Mouse (Mus musculus) spleen, postnatal 10 days (tissue): ENCODE results near the gene Cryba2.
A peak's percentile ranks its signal among the peaks of the same experiment; 100 is the strongest.

Source experiments
- DNase-seq, 2 experiments: peaks; one replicate each; pipeline ENCODE4 v3.0.0; 2021 to 2022; ENCODE audit warnings: low spot score in 2 of 2

Cryba2 gene

DNA sequence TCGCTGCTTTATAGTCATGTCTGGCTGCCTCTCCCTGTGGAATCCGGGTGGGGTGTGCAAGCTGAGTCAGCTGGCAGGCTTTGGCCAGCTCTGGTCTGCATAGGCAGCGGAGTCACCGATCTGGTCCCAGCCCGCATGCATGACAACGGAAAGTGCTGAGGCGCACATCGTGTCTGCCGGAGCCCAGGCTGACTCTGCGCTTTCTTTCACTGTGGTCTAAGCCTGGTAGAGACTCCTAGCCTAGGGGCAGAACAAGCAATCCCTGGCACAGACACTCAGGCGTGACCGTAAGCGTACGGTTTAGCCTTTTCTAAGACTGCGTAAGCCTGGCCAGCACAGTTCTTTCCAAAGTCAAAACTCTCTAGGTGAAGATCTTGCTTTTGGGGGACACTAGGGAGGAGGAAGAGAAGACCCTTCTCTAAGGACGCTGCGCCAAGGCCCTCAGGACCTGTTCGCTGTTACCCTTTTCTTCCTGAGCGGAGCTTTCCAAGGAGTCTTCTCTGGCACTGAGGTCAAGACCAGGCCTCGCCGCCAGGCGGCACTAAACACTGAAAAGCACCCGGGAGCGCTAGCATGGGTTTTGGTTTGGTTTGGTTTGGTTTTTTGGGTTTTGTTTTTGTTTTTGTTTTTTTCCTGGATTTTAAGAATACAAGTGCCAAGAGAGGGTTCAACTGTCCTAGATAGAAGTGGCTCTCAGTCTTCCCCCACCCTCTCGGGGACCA, at the start of gene Cryba2:
Gene Cryba2, minus strand, starts transcription at position 10 of the 722 bp plus-strand sequence.
- DNase-seq: peak in 1 of 2 experiments; percentile 34

DNA sequence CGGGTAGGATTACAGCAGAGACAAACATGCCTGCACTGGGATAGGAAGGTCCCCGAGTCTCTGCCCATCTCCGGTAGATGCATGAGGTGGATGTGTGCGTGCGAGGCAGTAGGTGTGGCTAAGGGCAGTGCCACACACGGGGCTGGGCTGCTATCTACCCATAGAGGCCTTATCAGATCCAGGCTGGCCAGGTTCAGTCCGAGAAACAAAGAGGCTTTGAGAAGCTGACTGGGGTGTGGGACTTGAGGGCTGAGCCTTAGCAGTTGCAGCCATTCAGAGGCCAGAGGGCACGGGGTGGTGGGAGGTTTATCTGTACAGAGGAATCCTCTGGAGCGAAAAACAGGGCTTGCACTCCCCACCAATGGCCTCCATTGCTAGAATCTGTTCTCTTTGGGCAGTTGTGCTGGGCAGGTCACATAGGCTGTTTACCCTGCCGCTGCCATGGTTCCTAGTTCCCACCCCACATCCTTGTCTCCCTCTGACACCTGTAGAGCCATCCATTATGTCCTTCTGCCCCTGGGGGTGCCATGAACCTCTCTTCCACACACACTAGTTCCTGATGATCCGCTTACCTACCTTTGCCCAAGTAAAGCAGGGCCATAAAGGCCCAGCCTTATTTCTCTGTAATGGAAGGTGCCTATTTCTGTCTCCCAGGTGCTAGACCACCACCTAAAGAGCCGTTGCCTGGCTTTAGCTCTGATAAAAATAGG, 48.9 kb upstream of the Cryba2 start:
- DNase-seq: no peak

DNA sequence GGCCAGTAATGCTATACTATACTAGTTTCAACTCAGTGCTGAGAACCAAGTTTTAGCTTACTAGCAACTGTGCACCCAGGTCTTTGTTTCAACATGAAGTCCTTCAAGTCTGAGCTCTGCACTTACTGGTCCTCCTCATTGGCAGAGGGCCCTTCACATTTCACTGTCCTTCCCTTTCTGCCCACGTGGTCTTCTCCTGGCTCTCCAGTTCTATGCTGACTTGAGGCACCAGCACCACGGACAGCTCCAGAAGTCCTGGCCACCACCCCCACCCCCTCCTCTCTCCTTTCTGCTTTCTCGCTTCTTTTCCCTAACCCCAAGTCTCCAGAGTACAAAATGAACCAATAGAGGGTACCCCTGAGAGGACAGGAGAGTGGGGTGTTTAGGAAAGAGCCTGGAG, 46.8 kb upstream of the Cryba2 start:
- no peak for DNase-seq

DNA sequence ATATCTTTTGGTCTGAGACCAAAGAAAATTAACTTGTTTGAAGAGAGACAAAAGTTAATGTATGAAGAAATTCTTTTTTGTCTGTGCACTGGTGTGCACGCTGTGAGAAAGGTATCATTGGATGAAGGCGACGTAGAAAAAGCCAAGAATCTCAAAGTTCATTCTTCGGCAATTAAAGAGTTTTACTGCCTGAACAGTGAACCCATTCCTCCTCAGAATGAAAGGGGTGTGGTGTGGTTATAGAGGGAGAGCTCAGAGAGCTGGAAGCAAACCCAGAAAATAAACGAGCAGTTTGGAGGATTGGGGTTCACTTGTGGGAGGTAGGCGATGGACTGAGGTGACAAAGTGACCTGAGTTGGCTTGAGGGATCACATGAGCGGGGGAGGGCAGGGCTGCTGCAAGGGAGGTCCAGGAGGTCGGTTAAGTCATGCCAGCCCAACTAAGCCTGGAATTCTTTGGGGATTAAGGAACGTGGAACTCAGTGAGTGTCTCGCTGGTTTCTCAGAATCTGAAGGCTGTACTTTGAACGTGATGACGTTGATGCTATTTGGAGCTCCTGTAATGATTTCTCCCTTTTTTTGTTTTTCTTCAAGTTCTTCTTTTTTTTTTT, 43.4 kb upstream of the Cryba2 start:
- DNase-seq: no peak

DNA sequence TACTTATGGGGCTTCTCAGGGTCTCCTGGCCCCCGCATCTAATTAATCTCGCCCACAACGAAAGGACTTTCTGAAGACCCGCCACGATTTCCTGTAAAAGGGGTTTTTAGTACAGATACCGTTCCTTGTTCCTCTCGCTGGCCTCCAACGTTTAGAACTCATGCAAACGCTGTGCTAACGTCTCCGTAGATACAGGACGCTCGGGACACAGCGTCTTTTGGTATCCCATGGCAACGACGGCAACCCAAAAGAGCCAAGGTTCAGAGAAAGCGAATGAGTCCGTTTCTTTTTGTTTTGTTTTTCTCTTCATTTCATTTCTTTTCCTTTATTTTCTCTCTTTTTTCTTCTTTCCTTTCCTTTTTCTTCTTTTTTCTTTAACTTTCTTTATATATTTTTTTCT, 42.5 kb upstream of the Cryba2 start, which contains the start of gene Cfap65:
Gene Cfap65, minus strand, starts transcription at position 198 of the 400 bp plus-strand sequence.
- no peak for DNase-seq

DNA sequence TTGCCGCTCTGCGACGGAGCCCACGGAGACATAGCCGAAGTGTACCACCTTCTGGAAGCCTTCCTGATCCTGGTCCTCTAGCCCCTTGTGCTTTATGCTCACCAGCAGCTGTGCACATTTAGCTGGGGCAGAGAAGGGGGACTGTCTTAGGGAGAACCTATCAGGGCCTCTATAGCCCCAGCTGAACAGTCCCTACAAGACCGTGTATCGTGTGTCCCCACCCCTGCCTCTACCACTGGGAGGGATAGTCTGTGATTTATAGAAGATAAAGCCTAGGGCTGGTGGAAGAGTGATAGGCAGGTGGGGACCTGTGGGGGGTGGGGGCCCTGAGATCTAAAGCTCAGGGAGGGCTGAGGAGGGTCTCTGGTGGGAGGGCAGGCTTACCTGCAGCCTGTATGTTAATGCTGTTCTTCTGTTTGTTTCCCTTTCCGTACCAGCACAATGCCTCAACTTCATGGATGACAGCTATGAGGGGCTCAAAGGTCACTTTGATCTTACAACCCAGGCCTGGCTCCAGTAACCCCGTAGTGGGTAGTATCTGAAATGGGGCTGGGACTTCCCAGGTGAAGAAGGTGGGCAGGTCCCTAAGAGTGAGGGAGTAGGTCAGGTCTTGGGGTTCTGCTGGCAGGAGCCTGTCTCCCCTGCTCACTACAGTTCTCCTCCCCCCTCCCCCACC, 34.8 kb upstream of the Cryba2 start:
- no peak for DNase-seq

DNA sequence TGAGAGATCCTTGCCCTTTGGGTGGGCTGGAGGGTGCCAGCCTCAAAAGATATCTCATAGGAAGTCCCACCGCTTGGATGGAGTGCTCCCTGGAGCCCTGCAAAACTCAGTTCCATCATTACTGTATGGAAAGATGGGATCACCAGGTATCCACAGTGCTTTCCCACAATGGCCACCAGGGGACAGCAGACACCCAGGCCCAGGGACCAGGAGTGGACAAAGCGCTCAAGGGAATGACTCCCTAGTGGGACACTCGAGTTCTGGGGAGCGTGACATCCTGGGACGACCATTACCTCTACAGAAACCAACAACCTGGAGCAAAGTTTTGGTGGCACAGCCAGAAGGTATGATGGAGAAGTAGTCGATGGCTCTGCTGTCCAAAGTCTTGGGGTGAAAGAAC, 33.8 kb upstream of the Cryba2 start:
- no peak for DNase-seq

DNA sequence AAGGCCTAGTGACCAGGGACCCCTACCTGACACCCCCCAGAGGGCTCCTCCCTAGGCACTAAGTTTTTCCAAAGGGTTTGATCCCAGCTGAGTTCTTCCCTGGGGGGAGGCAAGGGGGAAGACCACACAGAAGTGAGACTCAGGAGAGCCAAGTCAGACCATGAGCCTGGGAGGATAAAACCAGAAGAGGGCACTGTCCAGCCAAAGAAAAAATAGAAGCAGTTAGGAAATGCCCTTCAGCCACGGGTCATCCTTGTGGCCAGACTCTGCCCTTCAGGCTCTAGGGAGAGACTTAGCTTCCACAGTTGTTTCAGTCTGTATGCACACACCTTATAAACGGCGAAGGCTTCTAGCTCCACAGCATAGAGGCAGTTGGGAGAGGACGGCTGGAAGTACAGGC, 31.5 kb upstream of the Cryba2 start:
- DNase-seq: no peak

DNA sequence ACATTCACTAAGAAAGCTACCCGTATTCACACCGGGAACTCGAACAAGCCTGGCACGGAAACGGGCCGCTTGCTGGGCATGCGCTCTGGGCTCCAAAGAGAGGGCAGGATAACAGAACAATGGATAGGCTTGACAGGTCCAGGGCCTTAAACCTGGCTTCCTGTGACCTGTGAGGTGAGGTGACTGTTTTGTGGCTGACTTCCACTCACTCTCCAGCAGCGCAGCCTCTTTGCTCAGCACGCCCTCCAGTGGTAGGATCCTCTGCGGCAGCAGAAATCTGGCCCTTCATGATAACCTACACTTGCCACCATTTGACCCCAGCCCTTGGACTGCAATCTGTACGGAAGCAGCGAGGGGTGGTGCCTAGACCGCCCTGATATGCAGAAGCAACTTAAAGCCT, 22.8 kb upstream of the Cryba2 start:
- DNase-seq: no peak

DNA sequence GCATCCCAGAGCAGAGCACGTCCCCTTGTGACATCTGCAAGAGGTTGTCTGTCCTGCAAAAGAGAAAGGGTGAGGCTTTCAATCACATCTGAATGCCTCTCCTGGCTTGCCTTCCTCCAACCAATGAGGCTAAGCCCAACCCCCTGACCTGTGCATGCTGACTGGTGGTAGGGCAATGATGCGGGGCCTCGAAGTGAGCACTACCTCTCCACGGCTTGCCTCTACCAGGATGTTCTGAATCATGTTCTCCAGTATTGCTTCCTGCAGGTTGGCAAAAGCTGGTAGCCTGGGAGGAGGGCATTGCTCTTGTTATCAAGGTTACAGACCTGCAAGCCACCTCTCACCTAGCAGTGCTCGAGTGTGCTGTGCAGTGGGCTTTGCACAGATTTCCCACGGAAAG, 9.2 kb upstream of the Cryba2 start:
- DNase-seq: no peak

DNA sequence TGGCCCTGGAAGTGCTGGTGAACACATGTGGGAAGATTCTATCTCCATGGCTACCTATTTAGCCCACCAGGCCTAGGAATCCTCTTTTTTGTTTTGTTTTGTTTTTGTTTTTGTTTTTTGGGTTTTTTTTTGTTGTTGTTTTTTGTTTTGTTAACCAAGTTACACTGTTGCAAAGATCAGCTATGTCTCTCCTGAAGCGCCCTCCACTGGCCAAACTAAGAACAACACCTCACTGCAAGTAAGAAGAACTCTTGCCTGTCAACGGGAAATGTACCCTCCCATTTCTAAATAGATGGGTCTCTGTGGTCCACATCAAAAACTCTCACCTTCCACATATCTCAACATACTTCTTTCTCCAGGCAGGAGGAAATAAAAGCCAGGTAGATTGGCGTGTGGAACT, 8.7 kb upstream of the Cryba2 start:
- peak in 1 of 2 experiments; percentile 63 for DNase-seq

DNA sequence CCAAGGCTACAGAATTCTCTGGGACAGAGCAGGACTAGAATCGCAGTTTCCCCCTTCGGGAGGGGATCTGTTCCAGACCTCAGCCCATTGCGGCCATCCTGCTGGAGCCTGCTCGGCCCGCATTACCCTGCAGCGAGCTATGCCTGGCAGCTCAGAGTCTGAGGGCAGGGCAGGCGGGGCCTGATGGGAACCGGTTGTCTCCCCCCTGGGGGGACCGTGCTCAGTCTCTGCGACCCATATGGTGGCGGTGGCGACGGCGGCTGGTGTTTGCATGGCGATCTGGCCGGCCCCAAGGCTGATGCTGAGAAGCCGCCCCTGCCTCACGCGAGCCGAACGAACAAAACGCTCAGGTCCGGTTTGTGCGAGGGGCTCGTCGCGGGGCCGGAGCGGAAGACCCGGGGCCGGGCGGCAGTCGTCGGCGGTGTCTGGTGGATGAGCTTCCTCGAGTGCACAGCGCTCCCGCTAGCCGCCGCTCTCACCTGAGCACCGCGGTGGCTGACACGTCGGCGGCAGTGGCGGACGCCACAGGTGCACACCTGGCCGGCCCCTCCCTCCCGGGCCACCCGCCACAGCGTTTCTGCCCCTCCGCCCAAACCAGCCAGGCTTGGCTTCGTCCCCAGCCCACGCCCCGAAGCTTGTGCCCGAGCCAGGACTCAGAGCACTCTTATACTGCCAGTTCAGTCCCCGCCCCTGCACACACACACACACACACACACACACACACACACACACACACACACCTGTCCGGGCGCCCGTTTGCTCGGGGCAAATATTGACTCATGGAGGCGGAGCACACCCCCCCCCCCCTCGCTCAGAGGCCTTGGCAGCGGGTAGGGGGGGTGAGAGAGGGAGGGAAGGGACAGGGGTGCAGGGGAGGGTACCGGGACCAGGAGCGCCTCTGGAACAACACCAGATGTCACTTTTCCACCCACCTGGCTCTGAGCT, 7.7 kb upstream of the Cryba2 start:
- no peak for DNase-seq

DNA sequence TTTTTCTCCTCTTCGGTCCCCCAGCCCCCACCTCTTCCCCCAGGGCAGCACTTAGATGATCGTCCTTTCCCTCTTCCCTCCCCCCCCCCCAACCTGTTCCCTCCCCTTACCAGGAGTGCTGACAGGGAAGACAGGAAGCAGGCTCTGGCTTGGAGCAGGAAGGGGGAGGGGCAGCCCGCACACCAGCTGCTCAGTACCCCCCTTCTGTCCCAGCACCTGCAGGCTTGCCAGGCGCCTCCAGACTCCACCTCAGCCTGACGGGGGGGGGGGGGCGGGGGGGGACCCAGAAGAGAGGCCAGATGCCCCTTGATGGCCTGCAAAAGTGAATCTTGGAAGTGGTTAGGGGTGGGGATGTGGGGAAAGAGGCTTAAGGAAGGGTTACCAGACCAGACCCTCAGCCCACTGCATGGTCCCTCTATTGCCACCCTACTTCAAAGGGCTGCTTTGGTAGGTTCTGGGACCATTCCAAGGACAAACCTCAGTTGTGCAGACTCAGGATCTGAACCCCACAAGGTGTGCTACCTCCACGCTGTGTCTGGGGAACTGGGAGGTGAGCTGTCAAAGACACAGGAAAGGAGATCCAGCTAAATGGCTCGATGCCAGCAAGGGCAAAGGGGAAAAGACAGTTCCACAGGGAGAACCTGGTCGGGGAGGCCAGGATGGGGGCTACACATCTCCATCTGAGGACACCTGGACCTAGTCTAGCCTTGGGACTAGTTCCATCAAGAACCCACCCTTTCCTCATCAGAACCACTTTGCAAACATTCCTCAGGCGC, 5.9 kb upstream of the Cryba2 start:
- DNase-seq: no peak

DNA sequence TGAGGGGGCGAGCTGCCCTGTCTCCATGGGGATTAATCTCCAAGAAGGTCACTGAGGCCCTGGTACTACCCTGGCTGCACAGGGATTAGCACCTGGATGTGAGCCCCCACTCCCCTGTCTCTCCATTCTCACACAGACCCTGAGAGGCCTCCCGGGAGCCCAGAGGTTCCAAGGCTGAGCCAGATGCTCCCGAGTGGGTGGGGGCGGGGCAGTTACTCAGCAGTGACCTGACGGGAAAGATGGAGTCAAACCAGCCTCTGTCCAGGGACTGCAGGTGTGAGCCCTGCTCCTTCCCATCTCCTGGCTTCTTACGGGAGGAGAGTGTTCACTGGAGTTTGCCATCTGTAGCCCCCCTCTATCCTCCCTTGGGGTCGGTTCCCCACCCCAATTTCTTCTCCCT, 5.0 kb upstream of the Cryba2 start:
- no peak for DNase-seq

DNA sequence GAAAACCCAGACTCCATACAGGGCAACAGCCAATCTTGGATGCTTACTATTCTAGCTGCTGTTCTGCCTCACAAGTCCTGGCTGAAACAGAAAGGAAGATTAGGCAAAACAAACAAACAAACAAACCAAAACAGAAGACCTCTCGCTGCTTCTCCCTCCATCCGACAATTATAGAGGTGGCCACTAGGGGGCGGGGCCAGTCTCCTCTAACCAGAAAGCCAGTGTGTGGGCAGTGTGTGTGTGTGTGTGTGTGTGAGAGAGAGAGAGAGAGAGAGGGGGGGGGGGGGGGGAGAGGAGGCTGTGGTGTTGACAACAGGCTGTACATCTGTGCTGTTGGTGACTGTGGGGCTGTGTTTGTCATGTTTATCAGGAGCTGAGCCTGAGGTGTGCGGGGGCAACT, 2.0 kb upstream of the Cryba2 start:
- DNase-seq: peak; percentile 30 to 73

DNA sequence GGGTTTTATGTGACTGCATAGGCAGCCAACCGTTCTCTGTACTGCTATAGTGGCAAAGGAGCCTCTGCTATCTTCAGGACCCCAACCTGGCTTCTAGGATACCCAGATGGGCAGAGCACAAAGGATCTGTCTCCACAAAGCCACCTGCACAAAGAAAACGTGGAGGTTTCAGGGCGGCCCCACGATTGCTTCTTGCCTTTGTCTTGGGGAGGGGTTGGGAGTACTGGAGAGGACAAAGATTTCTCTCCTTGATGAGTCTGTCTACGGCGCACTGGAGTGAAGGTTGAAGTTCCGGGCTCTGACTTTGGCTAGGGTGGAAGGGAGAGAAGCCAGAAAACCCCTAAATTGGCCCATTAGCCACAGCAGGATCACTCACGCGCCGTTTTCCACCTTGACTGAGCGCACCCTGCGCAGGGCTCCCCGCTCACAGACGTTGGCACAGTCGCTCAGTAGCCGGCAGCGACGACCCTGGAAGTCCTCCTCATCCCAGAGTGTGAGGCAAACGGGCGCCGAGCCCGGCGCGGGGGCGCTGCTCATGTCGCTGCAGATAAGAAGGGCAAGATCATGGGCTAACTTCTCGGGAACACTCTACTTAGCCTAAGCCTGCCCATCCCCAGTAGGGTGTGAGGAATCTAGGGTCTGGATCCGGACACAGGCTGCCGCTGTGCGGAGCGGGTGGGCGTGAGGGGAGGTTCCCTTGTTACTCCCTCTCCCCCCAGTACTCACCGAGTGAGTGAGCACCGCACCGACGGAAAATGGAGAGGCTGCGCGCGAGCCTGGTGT, 401 bp downstream of the Cryba2 start:
- no peak for DNase-seq

DNA sequence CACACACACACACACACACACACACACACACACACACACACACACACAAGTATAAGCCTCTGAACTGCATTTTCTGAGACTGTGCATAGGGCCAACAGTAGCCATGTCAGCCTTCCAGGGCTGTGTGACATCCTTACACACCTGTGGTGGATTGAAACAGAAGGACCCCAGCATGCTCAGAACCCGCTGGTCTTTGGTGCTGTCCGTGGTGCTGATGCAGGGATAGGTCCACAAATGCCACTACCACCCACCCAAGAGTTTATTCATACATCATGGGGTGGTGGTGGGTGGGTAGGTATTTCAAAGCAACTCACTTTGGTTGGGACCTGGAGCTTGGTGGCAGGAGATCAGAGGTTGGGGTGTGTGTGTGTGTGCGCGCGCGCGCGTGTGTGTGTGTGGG, 1.4 kb downstream of the Cryba2 start:
- peak in 1 of 2 experiments; percentile 58 for DNase-seq

DNA sequence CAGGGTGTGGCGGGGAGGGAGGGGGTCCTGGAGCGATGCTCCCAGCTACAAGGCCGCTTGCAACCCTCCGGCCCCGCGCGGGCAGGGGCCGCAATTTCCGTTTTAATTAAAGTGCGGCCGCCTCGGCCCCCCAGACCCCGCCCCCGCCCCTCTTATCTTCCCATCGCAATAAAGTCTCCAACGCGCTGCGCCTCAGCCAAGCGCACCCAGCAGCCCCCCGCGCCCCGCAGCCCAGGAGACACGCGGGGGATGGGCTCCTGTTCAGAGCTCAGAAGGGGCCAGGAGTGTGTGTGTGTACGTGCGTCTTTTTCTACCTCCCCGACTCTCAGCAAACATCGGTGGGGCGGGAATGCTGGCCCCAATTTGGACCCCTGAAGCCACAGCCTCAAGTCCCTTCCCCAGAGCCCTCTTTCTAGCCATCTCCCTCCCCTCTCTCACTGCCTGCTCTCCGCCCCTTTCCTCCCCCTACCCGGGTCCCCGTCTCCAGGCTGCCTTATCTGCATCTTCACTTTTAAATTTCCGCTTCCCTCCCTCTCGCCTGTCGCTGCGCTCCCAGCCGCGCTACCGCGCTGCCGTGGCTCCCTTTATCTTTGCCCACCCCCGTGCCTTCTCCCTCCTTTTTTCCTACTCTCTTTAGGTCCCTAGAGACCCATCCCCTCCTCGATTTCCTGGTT, 7.4 kb downstream of the Cryba2 start, which contains the start of gene Fev:
Gene Fev, minus strand, starts transcription at position 51 of the 674 bp plus-strand sequence.
- no peak for DNase-seq
